Mouse (Mus musculus): ENCODE measurements at regions not wholly inside any gene's neighbourhood (a gene's known extent, or its start where the extent isn't known, plus 50 kb on each side); places are given as distances from the start of the nearest gene placed in this dataset.

- no peak for ATAC-seq (replicated peaks; ENCODE audit: poor library complexity, severe bottlenecking)
Measured at GRCm38 (mm10) chr15:96115196-96115595, 172.1 kb upstream of the Arid2 start.

DNA sequence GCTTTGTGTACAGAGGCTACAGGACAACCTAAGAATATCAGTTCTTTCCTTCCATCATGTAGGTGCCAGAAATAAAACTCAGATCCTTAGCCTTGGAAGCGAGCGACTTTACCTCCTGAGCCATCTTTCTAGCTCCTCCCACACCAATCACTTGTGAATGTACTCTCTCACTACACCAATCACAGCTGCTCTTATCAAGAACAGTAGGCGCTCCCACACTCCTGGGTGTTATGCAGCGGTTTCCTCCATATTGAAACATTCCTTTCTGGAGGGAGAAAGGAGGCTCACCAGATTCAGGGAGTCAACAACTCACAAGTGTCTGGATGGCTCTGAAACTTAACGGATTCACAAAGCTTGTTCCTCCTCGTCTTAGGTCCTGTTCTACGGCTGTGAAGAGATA lies 168.1 kb upstream of the Arid2 start:
- no peak for ATAC-seq (replicated peaks; ENCODE audit: poor library complexity, severe bottlenecking)

DNA sequence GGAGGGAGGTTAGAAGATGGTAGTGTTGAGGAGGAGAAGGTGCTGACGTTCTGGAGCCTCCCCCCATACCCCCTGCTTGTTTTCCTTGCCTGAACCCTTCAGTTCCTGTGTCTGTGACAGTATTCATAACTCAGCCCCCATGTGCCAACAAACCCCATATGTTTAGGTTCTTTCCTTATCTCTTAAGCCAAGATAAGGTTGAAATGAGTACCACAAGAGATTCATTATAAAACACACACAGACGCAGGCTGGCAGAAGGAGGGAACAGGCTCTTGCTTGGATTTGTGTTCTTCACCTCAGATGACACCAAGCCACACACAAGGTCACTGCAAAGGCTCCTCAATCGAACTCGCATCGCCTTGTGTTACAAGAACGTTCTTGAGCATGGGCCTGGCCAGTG lies 162.9 kb upstream of the Arid2 start:
- no peak for ATAC-seq (replicated peaks; ENCODE audit: poor library complexity, severe bottlenecking)

DNA sequence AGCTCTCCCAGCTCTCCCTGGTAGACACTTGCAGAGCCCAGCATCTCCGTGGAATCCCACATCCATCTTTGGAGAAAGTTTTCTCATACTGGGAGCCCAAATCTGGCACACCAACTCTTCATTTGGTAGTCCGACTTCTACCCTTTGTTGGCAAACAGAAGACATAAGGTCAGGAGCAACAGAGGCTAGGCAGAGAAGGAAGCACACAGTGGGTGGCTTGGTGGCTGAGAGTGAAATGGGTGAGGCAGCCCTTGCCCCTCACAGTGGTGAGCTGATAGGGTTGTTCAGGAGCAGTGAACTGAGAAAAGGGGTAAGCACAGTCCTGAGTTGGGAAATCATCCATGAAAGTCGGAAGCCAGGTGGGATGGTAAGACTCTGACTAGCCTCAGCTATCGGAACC lies 157.6 kb upstream of the Arid2 start:
- ATAC-seq (replicated peaks; ENCODE audit: poor library complexity, severe bottlenecking): no peak

DNA sequence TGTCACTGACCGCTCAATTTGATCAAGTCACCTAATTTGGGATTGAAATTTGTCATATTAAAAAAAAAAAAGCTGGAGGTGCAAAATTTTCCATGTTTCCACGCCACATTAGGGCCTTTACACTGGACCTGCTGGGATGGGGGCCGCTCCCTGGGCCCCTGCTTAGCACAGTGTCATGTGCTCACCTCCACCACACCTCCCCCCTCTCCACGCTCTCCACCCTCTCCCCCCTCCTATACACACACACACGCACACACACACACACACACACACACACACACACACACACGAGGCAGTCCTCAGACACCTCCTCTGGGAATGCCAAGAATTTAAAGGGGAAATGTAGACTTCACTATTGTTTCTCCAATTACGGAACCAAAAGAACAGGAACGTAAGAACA lies 156.8 kb upstream of the Arid2 start:
- no peak for ATAC-seq (replicated peaks; ENCODE audit: poor library complexity, severe bottlenecking)

DNA sequence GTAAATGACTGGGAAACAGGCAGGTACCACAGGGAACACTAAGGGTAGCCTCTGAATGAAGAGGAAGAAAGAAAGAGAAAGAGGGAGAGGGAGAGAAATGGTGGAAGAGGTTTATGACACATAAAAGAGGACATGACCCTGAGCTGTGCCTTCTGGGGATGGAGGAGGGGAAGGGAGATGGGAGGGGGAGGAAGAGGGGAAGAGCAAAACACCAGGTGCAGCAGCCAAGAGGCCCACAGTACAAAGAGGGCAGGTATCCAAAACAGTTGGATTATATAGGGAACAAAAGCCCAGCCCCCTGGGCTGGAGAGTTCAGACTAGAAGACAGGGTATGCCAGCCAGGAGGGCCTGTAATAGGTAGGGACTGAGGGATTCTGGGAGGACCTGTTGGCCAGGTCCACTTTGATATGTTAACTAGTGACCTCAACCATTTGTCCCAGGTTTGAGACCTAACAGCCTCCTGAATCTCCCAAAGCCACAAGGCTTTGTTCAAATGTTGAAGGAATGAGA lies 155.7 kb upstream of the Arid2 start:
- ATAC-seq (replicated peaks; ENCODE audit: poor library complexity, severe bottlenecking): no peak

GRCm38 (mm10) chr15:96132636-96133035 lies 154.7 kb upstream of the Arid2 start:
- ATAC-seq (replicated peaks; ENCODE audit: poor library complexity, severe bottlenecking): no peak

DNA sequence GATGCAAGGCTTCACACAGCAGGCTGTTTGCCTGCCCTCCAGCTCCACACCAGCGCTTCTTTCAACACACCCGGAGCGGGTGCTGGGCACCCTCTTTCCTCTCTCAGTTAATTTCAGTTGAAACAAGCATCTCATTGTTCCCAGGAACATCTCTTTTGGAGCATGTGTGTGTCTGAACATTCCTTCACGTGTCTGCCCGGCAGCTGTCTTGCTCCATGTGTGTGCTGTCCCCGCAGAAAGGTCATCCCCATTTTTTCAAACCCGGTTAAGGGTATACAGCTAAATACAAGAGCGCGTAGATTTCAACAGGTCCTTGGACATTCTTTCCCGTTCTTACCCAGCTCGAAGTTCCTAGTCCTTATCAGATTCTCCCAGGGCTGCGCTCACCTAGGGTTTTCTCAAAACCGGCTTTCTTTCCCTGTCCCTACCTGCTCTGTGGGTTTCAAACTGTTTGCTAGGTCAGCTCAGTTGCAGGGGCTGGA lies 152.0 kb upstream of the Arid2 start:
- no peak for ATAC-seq (replicated peaks; ENCODE audit: poor library complexity, severe bottlenecking)

DNA sequence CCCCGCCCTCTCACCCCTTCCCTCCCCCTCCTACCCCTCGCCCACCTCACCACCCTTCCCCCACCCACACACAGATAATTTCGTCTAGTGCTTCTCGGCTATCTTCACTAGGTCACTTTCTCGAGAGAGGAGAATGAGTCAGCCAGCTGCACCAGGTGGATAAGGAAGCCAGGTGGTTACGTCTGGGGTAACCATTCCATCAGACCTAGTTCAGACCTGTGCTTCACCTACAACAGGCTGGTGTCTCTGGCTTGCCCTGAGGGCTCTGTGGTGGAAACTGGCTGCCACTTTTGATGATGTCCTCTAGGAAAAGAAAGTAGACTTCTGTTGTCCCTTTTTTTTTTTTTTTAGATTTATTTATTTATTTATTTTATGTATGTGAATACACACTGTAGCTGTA lies 151.5 kb upstream of the Arid2 start:
- no peak for ATAC-seq (replicated peaks; ENCODE audit: poor library complexity, severe bottlenecking)

DNA sequence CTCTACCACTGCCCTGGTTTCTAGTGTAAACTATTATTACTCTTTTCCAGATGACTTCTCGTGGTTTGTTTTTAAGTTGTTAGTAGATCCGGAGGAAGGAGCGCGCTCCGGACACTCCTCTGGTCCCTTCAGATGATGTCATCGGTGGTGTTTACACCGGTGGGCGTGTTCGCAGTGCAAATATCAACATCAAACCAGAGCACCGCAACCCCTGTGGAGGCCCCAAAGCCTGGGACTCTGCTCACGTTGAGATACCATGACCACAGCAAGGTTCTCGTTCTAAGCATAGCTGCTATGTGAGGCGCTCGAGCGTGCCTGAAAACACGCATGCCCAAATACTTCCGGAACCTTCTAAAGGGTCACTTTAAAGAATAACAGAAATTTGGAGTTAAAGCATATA lies 149.8 kb upstream of the Arid2 start:
- ATAC-seq (replicated peaks; ENCODE audit: poor library complexity, severe bottlenecking): no peak

- ATAC-seq (replicated peaks; ENCODE audit: poor library complexity, severe bottlenecking): no peak
Measured at GRCm38 (mm10) chr15:96137945-96138344, 149.4 kb upstream of the Arid2 start.

DNA sequence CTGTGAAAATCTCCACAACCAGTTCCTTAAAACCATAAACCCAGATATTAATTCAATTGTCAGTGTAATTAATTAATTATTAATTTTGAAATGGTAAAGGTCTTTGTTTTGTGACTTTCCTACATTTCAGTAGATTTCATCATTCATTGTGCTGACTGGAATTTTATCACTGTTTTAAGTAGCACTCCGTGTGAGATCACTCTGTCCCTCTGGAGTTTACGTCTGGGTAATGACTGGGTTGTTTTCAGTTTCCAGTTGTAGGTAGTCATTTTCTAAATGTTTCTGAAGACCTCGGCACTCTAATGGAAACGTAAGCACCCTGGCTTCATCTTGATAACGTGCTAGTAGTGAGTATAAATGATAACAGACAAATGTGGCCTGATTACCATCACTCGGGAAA lies 133.8 kb upstream of the Arid2 start:
- no peak for ATAC-seq (replicated peaks; ENCODE audit: poor library complexity, severe bottlenecking)

- ATAC-seq (replicated peaks; ENCODE audit: poor library complexity, severe bottlenecking): no peak
Measured at GRCm38 (mm10) chr15:96158321-96158720, 129.0 kb upstream of the Arid2 start.

GRCm38 (mm10) chr15:96164771-96165431 lies 122.4 kb upstream of the Arid2 start:
- no peak for ATAC-seq (replicated peaks; ENCODE audit: poor library complexity, severe bottlenecking)

GRCm38 (mm10) chr15:96167256-96167655 lies 120.1 kb upstream of the Arid2 start:
- ATAC-seq (replicated peaks; ENCODE audit: poor library complexity, severe bottlenecking): no peak

- no peak for ATAC-seq (replicated peaks; ENCODE audit: poor library complexity, severe bottlenecking)
Measured at GRCm38 (mm10) chr15:96169726-96170467, 117.4 kb upstream of the Arid2 start.

GRCm38 (mm10) chr15:96170986-96171769 lies 116.1 kb upstream of the Arid2 start:
- ATAC-seq (replicated peaks; ENCODE audit: poor library complexity, severe bottlenecking): no peak

DNA sequence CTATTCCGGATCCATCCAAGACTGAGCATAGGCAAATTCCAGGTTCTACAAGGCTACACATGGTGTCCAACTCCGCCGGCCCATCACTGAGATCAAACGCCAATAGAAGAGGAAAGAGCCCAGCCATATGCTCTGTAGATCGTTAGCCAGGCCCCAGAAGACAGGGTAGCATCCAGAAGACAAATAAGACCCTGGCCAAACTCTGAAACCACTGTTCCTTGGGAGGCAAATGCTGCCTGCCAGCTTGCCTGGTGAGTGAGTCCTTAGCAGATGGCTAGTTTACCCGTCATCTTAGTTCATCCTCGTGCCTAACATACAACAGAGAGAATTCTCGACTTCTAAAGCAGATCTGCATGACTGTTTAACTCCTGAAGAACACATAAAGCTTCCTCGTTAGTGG lies 109.4 kb upstream of the Arid2 start:
- no peak for ATAC-seq (replicated peaks; ENCODE audit: poor library complexity, severe bottlenecking)

DNA sequence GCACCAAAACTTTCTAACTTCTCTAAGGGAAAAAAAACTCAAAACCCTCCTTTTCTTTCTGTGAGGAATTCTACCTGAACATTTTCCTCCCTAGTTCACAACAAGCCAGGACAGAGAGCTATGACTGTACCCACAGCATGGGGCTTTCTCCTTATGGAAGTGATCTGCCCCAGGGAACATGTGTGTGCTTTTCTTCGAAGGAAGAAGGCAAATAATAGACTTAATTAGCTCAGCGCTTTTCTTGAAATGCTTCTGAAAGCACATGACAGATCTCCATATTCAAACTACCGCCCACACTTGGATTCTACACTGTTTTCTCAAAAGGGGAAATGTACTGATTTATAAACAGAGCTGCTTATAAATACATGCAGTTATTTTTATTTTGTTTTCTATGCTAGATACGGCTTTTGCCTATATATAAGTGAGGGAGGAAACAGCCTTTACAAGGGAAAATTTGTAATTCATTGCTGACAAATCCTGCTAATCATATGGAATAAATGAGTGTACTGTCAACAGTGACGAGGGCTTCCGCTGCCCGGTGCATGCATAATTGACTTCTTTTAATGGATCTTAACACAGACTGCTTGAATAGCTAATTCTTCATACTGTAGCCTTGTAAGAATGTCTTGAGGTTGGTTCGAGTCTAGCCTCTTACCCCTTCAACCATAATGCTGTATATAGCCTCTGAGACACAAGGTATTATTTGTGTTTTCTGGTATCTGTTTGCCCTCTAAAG lies 108.8 kb upstream of the Arid2 start:
- ATAC-seq (replicated peaks; ENCODE audit: poor library complexity, severe bottlenecking): no peak

GRCm38 (mm10) chr15:96179511-96179910 lies 107.8 kb upstream of the Arid2 start:
- ATAC-seq (replicated peaks; ENCODE audit: poor library complexity, severe bottlenecking): no peak

All from granulocyte monocyte progenitor cell, adult 5-6 weeks (primary cell).